Mouse (Mus musculus): ENCODE measurements around the gene Hadhb. TPM values are rescaled to one million over a fixed set of nuclear protein-coding genes. Genes with fewer than 3 reads are reported as not detected.

Hadhb gene
- polyA plus RNA-seq, 1 experiment from 2014 or later = 447 TPM

DNA sequence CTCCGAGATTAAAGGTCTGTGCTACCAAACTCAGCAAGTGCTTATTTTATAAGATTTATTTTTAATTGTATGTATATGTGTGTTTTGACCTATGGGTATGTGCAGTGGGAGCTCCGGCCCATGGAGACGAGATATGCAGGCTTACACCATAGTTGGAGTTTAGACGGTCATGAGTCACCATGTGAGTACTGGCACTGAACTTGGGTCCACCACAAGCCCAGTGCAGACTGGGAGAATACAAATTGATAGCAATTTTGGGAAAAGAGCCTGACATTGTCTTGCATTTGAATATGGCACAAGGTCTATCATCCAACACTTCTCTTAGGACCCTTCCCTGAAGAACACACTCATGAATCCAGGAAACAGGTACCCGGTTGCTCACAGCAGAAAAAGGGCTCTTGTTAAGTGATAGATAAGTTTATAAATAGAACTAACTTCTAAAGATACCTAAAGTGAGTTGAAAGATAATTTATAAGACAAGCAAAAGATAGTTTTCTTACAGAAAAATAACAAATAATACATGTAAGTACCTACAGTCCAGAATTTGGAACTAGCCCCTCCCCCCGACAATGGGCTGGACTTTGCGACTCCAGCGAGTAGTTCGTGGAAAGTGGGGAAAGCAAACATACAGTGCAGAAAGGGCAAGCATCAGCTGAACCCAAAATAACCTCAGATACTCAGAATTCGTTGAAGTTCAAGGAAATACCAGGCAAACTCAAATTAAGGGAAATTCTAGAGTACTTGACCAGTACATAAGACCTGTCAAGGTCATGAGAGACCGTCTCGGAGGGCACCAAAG, 32.8 kb downstream of the Hadhb start:
- peak; percentile 57 for DNase-seq
- H3K9me3 ChIP-seq (ENCODE audit: low read length) = no peaks in the 10 kb centered on the region
- TF ChIP-seq CTCF (IDR thresholded peaks at IDR 0.05; ENCODE audit: low read depth) (no peak), EP300 (IDR thresholded peaks at IDR 0.05; ENCODE audit: low read depth) (peak; percentile 77)
- H3K27me3 ChIP-seq (ENCODE audit: insufficient read depth, low read length) = no peaks in the 10 kb centered on the region
- H3K27ac ChIP-seq (ENCODE audit: low read depth) = peak overlapping the region; percentile 74
- ATAC-seq = peak; percentile 88
- WGBS (ENCODE audit: insufficient replicate concordance) = 72% methylated on average over 12 of the region's 12 CpGs
- H3K9ac ChIP-seq (replicated peaks) = no peak overlapping the region
- peaks cover 33% of the 10 kb centered on the region for H3K36me3 ChIP-seq (replicated peaks; ENCODE audit: insufficient read depth, low read length)
- no peak overlapping the region for H3K4me2 ChIP-seq (ENCODE audit: low read depth, low read length)
- no peak overlapping the region for H3K4me3 ChIP-seq (ENCODE audit: low read depth, low read length)
- 0 out of 2 replicates have a peak, but pooled peaks cover 5% of the 10 kb centered on the region for H3K4me1 ChIP-seq (ENCODE audit: insufficient read depth)

DNA sequence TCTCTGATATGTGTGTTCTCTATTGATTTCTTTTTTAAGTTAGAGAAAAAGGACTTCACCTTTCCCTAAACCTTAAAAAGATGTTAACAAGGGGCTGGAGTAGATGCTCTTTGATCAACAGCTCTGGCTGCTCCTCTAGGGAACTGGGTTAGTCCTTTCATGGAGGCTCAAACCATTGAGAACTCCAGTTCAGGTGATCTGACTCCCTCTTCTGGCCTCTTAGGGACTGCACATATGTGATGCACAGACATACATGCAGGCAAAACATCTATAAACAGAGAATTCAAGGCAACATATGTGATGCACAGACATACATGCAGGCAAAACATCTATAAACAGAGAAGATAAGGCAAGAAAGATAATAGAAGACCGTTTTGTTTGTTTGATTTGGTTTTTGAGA, 37.4 kb downstream of the Hadhb start:
- no peak for ATAC-seq
- 65% methylated on average over 1 of the region's 1 CpGs for WGBS (ENCODE audit: insufficient replicate concordance)
- no peak overlapping the region for H3K9ac ChIP-seq (replicated peaks)
- no peak overlapping the region for H3K27ac ChIP-seq (ENCODE audit: low read depth)
- peaks cover 7% of the 10 kb centered on the region; the same call in 1 of the 2 replicates for H3K36me3 ChIP-seq (replicated peaks; ENCODE audit: insufficient read depth, low read length)
- DNase-seq = no peak
- TF ChIP-seq EP300 (IDR thresholded peaks at IDR 0.05; ENCODE audit: low read depth) = no peak
- TF ChIP-seq CTCF (IDR thresholded peaks at IDR 0.05; ENCODE audit: low read depth) = peak; percentile 45
- no peaks in the 10 kb centered on the region for H3K9me3 ChIP-seq (ENCODE audit: low read length)
- no peak overlapping the region for H3K4me2 ChIP-seq (ENCODE audit: low read depth, low read length)
- no peak overlapping the region for H3K4me3 ChIP-seq (ENCODE audit: low read depth, low read length)
- peaks cover 8% of the 10 kb centered on the region; the same call in 1 of the 2 replicates for H3K4me1 ChIP-seq (ENCODE audit: insufficient read depth)
- no peaks in the 10 kb centered on the region for H3K27me3 ChIP-seq (ENCODE audit: insufficient read depth, low read length)

DNA sequence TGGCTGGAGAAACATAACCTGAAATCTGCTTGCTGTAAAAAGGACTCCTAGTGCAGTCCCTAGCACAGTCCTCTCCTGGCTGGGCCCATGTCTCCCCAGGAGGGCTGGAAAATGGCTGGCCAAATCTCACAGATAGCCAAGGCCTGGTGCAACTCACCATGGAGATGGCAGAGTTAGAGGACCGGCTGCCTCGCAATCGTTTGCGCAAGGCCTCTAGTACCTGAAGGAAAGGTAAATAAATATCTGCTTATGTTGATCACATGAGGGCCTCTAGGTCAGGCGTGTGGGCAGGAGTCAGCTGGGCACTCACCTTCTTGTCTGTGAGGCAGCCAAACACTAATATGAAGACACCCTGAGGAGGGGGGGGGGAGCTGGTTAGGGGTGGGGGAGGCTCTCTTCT, 40.3 kb downstream of the Hadhb start:
- no peak overlapping the region for H3K4me3 ChIP-seq (ENCODE audit: low read depth, low read length)
- no peak overlapping the region for H3K9ac ChIP-seq (replicated peaks)
- no peak overlapping the region for H3K27ac ChIP-seq (ENCODE audit: low read depth)
- TF ChIP-seq EP300 (IDR thresholded peaks at IDR 0.05; ENCODE audit: low read depth) (no peak), CTCF (IDR thresholded peaks at IDR 0.05; ENCODE audit: low read depth) (no peak)
- ATAC-seq (peak; percentile 83), DNase-seq (peak; percentile 41)
- no peaks in the 10 kb centered on the region for H3K36me3 ChIP-seq (replicated peaks; ENCODE audit: insufficient read depth, low read length)
- WGBS (ENCODE audit: insufficient replicate concordance) = 76% methylated on average over 5 of the region's 5 CpGs
- H3K9me3 ChIP-seq (ENCODE audit: low read length) = no peaks in the 10 kb centered on the region
- no peak overlapping the region for H3K4me2 ChIP-seq (ENCODE audit: low read depth, low read length)
- H3K27me3 ChIP-seq (ENCODE audit: insufficient read depth, low read length) = no peaks in the 10 kb centered on the region
- peaks cover 3% of the 10 kb centered on the region; the same call in 1 of the 2 replicates for H3K4me1 ChIP-seq (ENCODE audit: insufficient read depth)

DNA sequence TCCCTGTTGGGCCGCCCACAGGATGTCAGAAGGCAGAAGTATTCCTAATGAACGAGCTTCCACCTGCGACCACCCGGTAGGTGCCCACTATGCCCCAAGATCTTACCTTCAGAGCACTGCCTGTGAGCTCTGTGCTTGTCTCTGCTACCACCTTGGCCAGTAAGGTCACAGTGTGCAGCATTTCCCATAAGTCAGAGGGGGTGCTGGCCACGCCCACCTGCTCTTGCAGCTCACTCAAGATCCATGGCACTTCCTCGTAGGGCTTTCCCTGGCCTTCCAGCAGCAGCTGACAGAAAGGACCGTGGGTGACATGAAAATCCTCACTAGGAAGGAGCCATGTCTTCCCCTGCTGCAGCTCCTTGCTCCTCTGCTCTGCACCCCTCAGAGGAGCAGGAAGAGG, 43.2 kb downstream of the Hadhb start:
- H3K36me3 ChIP-seq (replicated peaks; ENCODE audit: insufficient read depth, low read length) = no peaks in the 10 kb centered on the region
- DNase-seq (no peak), ATAC-seq (no peak)
- WGBS (ENCODE audit: insufficient replicate concordance) = 45% methylated on average over 7 of the region's 7 CpGs
- TF ChIP-seq CTCF (IDR thresholded peaks at IDR 0.05; ENCODE audit: low read depth) = no peak
- no peak for TF ChIP-seq EP300 (IDR thresholded peaks at IDR 0.05; ENCODE audit: low read depth)
- H3K4me3 ChIP-seq (ENCODE audit: low read depth, low read length) = no peak overlapping the region
- no peaks in the 10 kb centered on the region for H3K9me3 ChIP-seq (ENCODE audit: low read length)
- no peak overlapping the region for H3K4me2 ChIP-seq (ENCODE audit: low read depth, low read length)
- peaks cover 3% of the 10 kb centered on the region; the same call in 1 of the 2 replicates for H3K4me1 ChIP-seq (ENCODE audit: insufficient read depth)
- H3K27me3 ChIP-seq (ENCODE audit: insufficient read depth, low read length) = no peaks in the 10 kb centered on the region
- no peak overlapping the region for H3K9ac ChIP-seq (replicated peaks)
- no peak overlapping the region for H3K27ac ChIP-seq (ENCODE audit: low read depth)

DNA sequence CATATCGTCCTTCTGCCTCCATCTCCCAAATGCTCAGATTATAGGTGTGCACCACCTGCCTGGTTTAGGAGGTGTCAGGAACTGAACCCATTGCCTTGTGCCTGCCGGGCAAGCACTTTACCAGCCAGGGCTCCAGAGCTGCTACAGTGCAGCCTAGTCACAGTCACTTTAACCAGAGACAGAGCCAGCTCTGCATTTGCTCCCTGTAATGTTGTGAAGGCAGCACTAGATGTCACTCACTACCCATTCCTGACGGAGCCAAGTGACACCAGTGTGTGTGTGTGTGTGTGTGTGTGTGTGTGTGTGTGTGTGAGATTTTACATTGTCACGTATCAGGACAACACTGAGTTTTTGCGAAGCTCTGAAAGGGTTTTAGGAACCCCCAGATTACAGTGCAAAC, 46.5 kb downstream of the Hadhb start:
- no peaks in the 10 kb centered on the region for H3K9me3 ChIP-seq (ENCODE audit: low read length)
- H3K27ac ChIP-seq (ENCODE audit: low read depth) = no peak overlapping the region
- ATAC-seq (peak; percentile 52), DNase-seq (peak; percentile 39)
- TF ChIP-seq CTCF (IDR thresholded peaks at IDR 0.05; ENCODE audit: low read depth) (peak; percentile 79), EP300 (IDR thresholded peaks at IDR 0.05; ENCODE audit: low read depth) (no peak)
- no peak overlapping the region for H3K9ac ChIP-seq (replicated peaks)
- H3K4me1 ChIP-seq (ENCODE audit: insufficient read depth) = no peaks in the 10 kb centered on the region
- H3K36me3 ChIP-seq (replicated peaks; ENCODE audit: insufficient read depth, low read length) = no peaks in the 10 kb centered on the region
- no peak overlapping the region for H3K4me2 ChIP-seq (ENCODE audit: low read depth, low read length)
- no peaks in the 10 kb centered on the region for H3K27me3 ChIP-seq (ENCODE audit: insufficient read depth, low read length)
- WGBS (ENCODE audit: insufficient replicate concordance) = 32% methylated on average over 5 of the region's 5 CpGs
- no peak overlapping the region for H3K4me3 ChIP-seq (ENCODE audit: low read depth, low read length)

DNA sequence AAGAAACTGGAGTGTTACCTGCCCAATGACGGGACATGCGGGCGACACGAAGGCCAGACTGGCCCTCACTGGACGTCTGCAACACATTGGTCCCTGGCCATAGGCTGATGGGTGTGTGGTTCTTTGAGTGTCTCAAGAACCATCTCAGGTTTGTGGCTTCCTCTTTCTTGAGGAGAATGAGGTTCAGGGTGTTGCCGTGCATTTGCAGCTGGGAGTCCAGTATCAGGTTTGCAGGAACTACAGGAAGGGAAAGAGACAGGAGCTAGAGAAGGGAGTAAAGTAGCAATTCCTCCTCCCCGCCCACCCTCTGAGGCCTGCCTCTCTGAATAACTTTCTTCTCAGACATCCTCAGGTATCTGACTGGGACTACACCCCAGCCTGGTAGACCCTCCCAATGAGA, 47.2 kb downstream of the Hadhb start:
- WGBS (ENCODE audit: insufficient replicate concordance) = 69% methylated on average over 7 of the region's 7 CpGs
- H3K9me3 ChIP-seq (ENCODE audit: low read length) = no peaks in the 10 kb centered on the region
- H3K27ac ChIP-seq (ENCODE audit: low read depth) = no peak overlapping the region
- H3K4me2 ChIP-seq (ENCODE audit: low read depth, low read length) = no peak overlapping the region
- TF ChIP-seq CTCF (IDR thresholded peaks at IDR 0.05; ENCODE audit: low read depth) = no peak
- no peak for TF ChIP-seq EP300 (IDR thresholded peaks at IDR 0.05; ENCODE audit: low read depth)
- H3K4me1 ChIP-seq (ENCODE audit: insufficient read depth) = no peaks in the 10 kb centered on the region
- no peak overlapping the region for H3K4me3 ChIP-seq (ENCODE audit: low read depth, low read length)
- no peak overlapping the region for H3K9ac ChIP-seq (replicated peaks)
- H3K27me3 ChIP-seq (ENCODE audit: insufficient read depth, low read length) = no peaks in the 10 kb centered on the region
- no peaks in the 10 kb centered on the region for H3K36me3 ChIP-seq (replicated peaks; ENCODE audit: insufficient read depth, low read length)
- no peak for DNase-seq
- no peak for ATAC-seq

Measured in liver, postnatal 0 days (tissue).